Mouse (Mus musculus) mouse embryonic stem cell (cell line): Measurements from ENCODE around the gene Tesk2.

Experiments
- in situ Hi-C, 2 experiments: fragments of 300-500 bp; cut with MboI; formaldehyde crosslinking; loops; 1 replicate in 1 of 2; 3 replicates in 1 of 2; pipeline ENCODE4 v1.14.3; 2019 to 2020; ENCODE audit warnings: low sequenced_read_pairs in 2 of 2, low pct_unique_long_range_greater_than_20kb in 1 of 2, mixed read lengths in 1 of 2; ENCODE audit not compliant: unreplicated experiment in 1 of 2

Gene Tesk2

GRCm38 (mm10) chr4:116708201-116708764 is 12.5 kb upstream of the Tesk2 start, which contains the start of the genes Mmachc and Ccdc163:
TSS of gene Mmachc (minus strand) at chr4:116708406.
TSS of gene Ccdc163 (plus strand) at chr4:116708509.
- in situ Hi-C loops: loop anchor here in 1 of 2 experiments (25.0 kb wide), 1 partner anchor 279 kb away; the partner anchor contains the start of genes Hectd3 and Urod

- in situ Hi-C loops: loop anchor here in 1 of 2 experiments (25.0 kb wide), 1 partner anchor 278 kb away; the partner anchor contains the start of genes Hectd3 and Urod
Observed at GRCm38 (mm10) chr4:116708791-116709390, 11.9 kb upstream of the Tesk2 start.

GRCm38 (mm10) chr4:116710154-116710553 is 10.6 kb upstream of the Tesk2 start:
- in situ Hi-C loops: loop anchor here in 1 of 2 experiments (25.0 kb wide), 1 partner anchor 277 kb away; the partner anchor contains the start of genes Hectd3 and Urod

- in situ Hi-C loops: loop anchor here in 1 of 2 experiments (25.0 kb wide), 1 partner anchor 275 kb away; the partner anchor contains the start of genes Hectd3 and Urod
Observed at GRCm38 (mm10) chr4:116712536-116712935, 8.2 kb upstream of the Tesk2 start.

- in situ Hi-C loops: loop anchor here (5.0 to 25.0 kb wide), 2 partner anchors 68 to 268 kb away; partner anchors contain the start of genes Hectd3 (in 1 of the 2) and Urod (in 1 of the 2)
Observed at GRCm38 (mm10) chr4:116719396-116719795, 1.4 kb upstream of the Tesk2 start.

GRCm38 (mm10) chr4:116721098-116721628 is 415 bp downstream of the Tesk2 start:
- in situ Hi-C loops: loop anchor here in 1 of 2 experiments (25.0 kb wide), 1 partner anchor 266 kb away; the partner anchor contains the start of genes Hectd3 and Urod

- in situ Hi-C loops: loop anchor here in 1 of 2 experiments (25.0 kb wide), 1 partner anchor 265 kb away; the partner anchor contains the start of genes Hectd3 and Urod
Observed at GRCm38 (mm10) chr4:116722230-116722629, 1.5 kb downstream of the Tesk2 start.

GRCm38 (mm10) chr4:116725444-116725843 is 4.7 kb downstream of the Tesk2 start:
- in situ Hi-C loops: no loop called here

GRCm38 (mm10) chr4:116727401-116727800 is 6.7 kb downstream of the Tesk2 start:
- in situ Hi-C loops: no loop called here

GRCm38 (mm10) chr4:116729532-116729931 is 8.8 kb downstream of the Tesk2 start:
- in situ Hi-C loops: no loop called here

- in situ Hi-C loops: no loop called here
Observed at GRCm38 (mm10) chr4:116731077-116731476, 10.3 kb downstream of the Tesk2 start.

- in situ Hi-C loops: no loop called here
Observed at GRCm38 (mm10) chr4:116732355-116732754, 11.6 kb downstream of the Tesk2 start.

- in situ Hi-C loops: no loop called here
Observed at GRCm38 (mm10) chr4:116734996-116735395, 14.2 kb downstream of the Tesk2 start.

GRCm38 (mm10) chr4:116738972-116739751 is 18.4 kb downstream of the Tesk2 start:
- in situ Hi-C loops: no loop called here

GRCm38 (mm10) chr4:116749750-116750149 is 29.0 kb downstream of the Tesk2 start:
- in situ Hi-C loops: no loop called here

- in situ Hi-C loops: no loop called here
Observed at GRCm38 (mm10) chr4:116761914-116762313, 41.2 kb downstream of the Tesk2 start.

GRCm38 (mm10) chr4:116764001-116764400 is 43.3 kb downstream of the Tesk2 start:
- in situ Hi-C loops: no loop called here

GRCm38 (mm10) chr4:116768510-116768909 is 47.8 kb downstream of the Tesk2 start:
- in situ Hi-C loops: no loop called here
